Mouse (Mus musculus) forebrain, embryonic 10.5 days (tissue): ENCODE measurements around the gene Slc35f1. TPM values are rescaled to one million over a fixed set of nuclear protein-coding genes. Genes with fewer than 3 reads are reported as not detected.

Experiments
- DNase-seq: peaks from one replicate; pipeline ENCODE4 v3.0.0-alpha.2; 2017; ENCODE audit warnings: low spot score; ENCODE audit errors: extremely low spot score
- H3K27ac ChIP-seq: fragments of 300-500 bp; sonication (generic); 2 replicates; pipeline ENCODE4 v1.5.1; 2016; ENCODE audit warnings: mild to moderate bottlenecking
- H3K27me3 ChIP-seq: fragments of 300-500 bp; sonication (generic); 2 replicates; pipeline ENCODE4 v1.6.1; 2016; ENCODE audit warnings: mild to moderate bottlenecking; ENCODE audit not compliant: poor library complexity, severe bottlenecking
- H3K36me3 ChIP-seq: fragments of 300-500 bp; sonication (generic); replicated peaks from 2 replicates; pipeline ENCODE4 v1.6.1; 2016; ENCODE audit warnings: mild to moderate bottlenecking, moderate library complexity
- H3K4me1 ChIP-seq: fragments of 300-500 bp; sonication (generic); 2 replicates; pipeline ENCODE4 v1.6.1; 2016
- H3K4me3 ChIP-seq: fragments of 300-500 bp; sonication (generic); 2 replicates; pipeline ENCODE4 v1.5.1; 2016; ENCODE audit warnings: mild to moderate bottlenecking, moderate library complexity
- H3K9me3 ChIP-seq: fragments of 300-500 bp; sonication (generic); 2 replicates; pipeline ENCODE4 v1.6.1; 2016; ENCODE audit warnings: mild to moderate bottlenecking, moderate library complexity
- WGBS: fragments of 180-500 bp; shearing (Covaris S2); methylation state at CpG from one replicate; pipeline ENCODE4 v1.1.7; 2016; 5-methylcytosine and 5-hydroxymethylcytosine counted together
- polyA plus RNA-seq: library from polyadenylated mRNA; unstranded; fragments of >200 nt; fragmentation: Nextera tagmentation; extraction: Ambion mirVana; gene quantifications from 2 replicates; pipeline ENCODE4 v1.2.1, GENCODE M21; 2016

Gene Slc35f1
- polyA plus RNA-seq, 1 experiment from 2014 or later: 11.6 TPM

DNA sequence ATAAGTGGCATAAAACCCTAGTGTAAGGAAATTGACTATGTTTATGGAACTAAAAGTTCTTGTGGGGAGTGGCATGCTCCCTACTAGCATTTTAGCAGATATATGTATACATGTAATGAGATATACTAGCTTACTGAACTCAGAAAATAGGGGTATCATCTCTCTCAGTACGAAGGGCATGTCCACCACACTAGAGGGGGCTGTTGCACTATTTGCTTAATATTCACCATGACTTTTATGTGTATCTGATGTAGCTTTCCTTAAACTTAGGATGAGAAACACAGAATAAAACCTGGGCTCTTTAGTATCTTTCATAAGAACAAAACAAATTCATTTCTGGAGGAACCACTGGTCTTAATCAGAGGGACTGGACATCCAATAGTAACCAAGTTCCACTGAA is 397.5 kb downstream of the Slc35f1 start:
- Histone ChIP-seq H3K36me3 (no peaks in the 10 kb centered on the region), H3K27ac (no peak overlapping the region), H3K27me3 (no peaks in the 10 kb centered on the region), H3K4me1 (no peaks in the 10 kb centered on the region), H3K9me3 (no peaks in the 10 kb centered on the region), H3K4me3 (no peak overlapping the region)
- WGBS: 87% methylated on average over 1 of the region's 1 CpGs
- no peak for DNase-seq

DNA sequence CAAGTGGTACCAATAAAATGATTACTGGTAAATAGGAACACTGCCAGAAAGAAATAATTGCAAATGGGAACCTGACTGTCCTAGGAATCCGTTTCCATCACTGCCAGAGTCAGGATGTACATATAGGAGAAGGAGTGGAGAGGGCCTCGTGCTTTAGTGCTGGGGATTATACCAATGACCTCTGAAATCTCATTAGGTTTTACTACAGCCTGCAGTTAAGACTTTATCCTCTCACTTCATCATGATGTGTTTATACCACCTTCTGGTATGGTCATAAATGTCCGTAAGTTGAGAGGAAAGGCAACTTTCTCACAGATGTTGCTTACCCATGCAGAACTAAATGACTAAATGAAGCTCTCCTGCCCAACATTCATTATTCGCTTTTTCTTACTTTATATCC is 401.2 kb downstream of the Slc35f1 start:
- no peaks in the 10 kb centered on the region for H3K4me1 ChIP-seq
- WGBS: 81% methylated on average over 4 of the region's 4 CpGs
- DNase-seq: no peak
- H3K4me3 ChIP-seq: no peak overlapping the region
- H3K9me3 ChIP-seq: no peaks in the 10 kb centered on the region
- no peaks in the 10 kb centered on the region for H3K36me3 ChIP-seq
- H3K27ac ChIP-seq: no peak overlapping the region
- no peaks in the 10 kb centered on the region for H3K27me3 ChIP-seq

GRCm38 (mm10) chr10:53096446-53096845 is 406.1 kb downstream of the Slc35f1 start:
- Histone ChIP-seq H3K4me3 (no peak overlapping the region), H3K36me3 (no peaks in the 10 kb centered on the region), H3K9me3 (no peaks in the 10 kb centered on the region), H3K4me1 (no peaks in the 10 kb centered on the region), H3K27ac (no peak overlapping the region), H3K27me3 (no peaks in the 10 kb centered on the region)
- 69% methylated on average over 3 of the region's 3 CpGs for WGBS
- no peak for DNase-seq

- DNase-seq: no peak
- no peaks in the 10 kb centered on the region for H3K4me1 ChIP-seq
- 87% methylated on average over 3 of the region's 3 CpGs for WGBS
- H3K4me3 ChIP-seq: no peak overlapping the region
- H3K9me3 ChIP-seq: no peaks in the 10 kb centered on the region
- no peak overlapping the region for H3K27ac ChIP-seq
- no peaks in the 10 kb centered on the region for H3K27me3 ChIP-seq
- no peaks in the 10 kb centered on the region for H3K36me3 ChIP-seq
Observed at GRCm38 (mm10) chr10:53100881-53101280, 410.5 kb downstream of the Slc35f1 start.

- no peak overlapping the region for H3K4me3 ChIP-seq
- no peak overlapping the region for H3K27ac ChIP-seq
- H3K9me3 ChIP-seq: no peaks in the 10 kb centered on the region
- H3K36me3 ChIP-seq: no peaks in the 10 kb centered on the region
- H3K27me3 ChIP-seq: no peaks in the 10 kb centered on the region
- H3K4me1 ChIP-seq: no peaks in the 10 kb centered on the region
- no peak for DNase-seq
- 87% methylated on average over 2 of the region's 2 CpGs for WGBS
Observed at GRCm38 (mm10) chr10:53101412-53101811, 411.1 kb downstream of the Slc35f1 start.

DNA sequence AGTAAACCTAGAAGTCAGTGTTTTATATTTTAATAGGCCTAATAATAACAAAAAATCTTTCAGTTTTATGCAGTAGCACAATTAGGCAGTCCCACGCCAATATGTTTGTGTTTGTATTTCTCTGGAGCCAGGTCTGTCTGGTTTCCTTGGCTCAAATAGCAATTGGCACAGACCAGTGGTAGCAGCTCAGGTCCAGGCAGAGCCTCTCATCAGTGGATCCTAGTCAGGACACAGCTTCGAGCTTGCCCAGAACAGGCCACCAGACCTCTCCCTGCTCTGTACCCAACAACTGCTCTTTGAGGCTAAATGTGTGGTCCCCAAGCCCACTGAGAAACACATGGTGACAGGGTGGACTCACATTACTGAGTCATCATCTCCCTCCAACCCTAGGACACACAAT is 412.1 kb downstream of the Slc35f1 start:
- H3K9me3 ChIP-seq: no peaks in the 10 kb centered on the region
- H3K27me3 ChIP-seq: no peaks in the 10 kb centered on the region
- no peaks in the 10 kb centered on the region for H3K36me3 ChIP-seq
- DNase-seq: no peak
- no peaks in the 10 kb centered on the region for H3K4me1 ChIP-seq
- WGBS: 87% methylated on average over 2 of the region's 2 CpGs
- H3K4me3 ChIP-seq: no peak overlapping the region
- no peak overlapping the region for H3K27ac ChIP-seq

GRCm38 (mm10) chr10:53115028-53115427 is 424.7 kb downstream of the Slc35f1 start:
- Histone ChIP-seq H3K4me1 (no peaks in the 10 kb centered on the region), H3K27ac (no peak overlapping the region), H3K9me3 (no peaks in the 10 kb centered on the region), H3K27me3 (no peaks in the 10 kb centered on the region), H3K36me3 (no peaks in the 10 kb centered on the region), H3K4me3 (no peak overlapping the region)
- 22% methylated on average over 3 of the region's 3 CpGs for WGBS
- DNase-seq: peak; percentile 24

DNA sequence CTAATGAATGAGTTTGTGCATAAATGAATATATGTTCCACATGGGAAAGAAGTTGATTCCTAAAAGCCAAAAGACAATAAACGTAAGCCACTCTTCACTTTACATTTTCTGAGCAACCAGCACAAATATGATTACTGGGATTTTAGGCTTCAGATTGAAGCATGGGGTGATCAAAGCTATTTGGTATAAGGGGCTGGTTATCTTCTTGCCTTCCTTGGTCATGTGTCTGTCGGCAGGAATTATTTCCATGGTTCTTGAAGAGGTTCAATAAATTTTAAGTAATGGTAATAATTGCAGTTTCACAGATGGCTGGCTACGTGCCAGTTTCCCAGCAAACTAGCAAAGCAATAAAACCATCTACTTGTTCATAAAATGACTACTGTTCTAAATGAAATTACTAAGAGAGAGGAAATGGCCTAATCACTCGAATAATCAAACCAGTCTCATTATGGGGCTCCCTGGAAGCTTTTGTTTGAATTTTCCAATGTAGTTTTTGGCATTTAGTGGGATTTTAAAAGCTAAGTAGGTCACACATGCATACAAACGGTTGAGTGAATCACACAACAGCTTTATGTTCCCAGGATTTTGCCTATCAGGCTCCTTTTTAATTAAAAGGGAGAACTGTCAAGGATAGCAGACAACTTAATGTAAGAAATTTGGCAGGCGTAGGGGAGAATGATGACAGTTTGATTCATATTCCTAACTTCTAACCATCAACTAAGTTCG is 425.5 kb downstream of the Slc35f1 start:
- Histone ChIP-seq H3K27me3 (no peaks in the 10 kb centered on the region), H3K36me3 (no peaks in the 10 kb centered on the region), H3K4me3 (no peak overlapping the region), H3K27ac (no peak overlapping the region), H3K4me1 (no peaks in the 10 kb centered on the region), H3K9me3 (no peaks in the 10 kb centered on the region)
- 84% methylated on average over 7 of the region's 7 CpGs for WGBS
- DNase-seq: no peak

- no peaks in the 10 kb centered on the region for H3K36me3 ChIP-seq
- no peak overlapping the region for H3K27ac ChIP-seq
- no peaks in the 10 kb centered on the region for H3K9me3 ChIP-seq
- 94% methylated on average over 2 of the region's 2 CpGs for WGBS
- no peak overlapping the region for H3K4me3 ChIP-seq
- H3K4me1 ChIP-seq: no peaks in the 10 kb centered on the region
- H3K27me3 ChIP-seq: no peaks in the 10 kb centered on the region
- DNase-seq: no peak
Observed at GRCm38 (mm10) chr10:53120608-53121007, 430.3 kb downstream of the Slc35f1 start.

- WGBS: 85% methylated on average over 6 of the region's 6 CpGs
- no peaks in the 10 kb centered on the region for H3K4me1 ChIP-seq
- H3K9me3 ChIP-seq: no peaks in the 10 kb centered on the region
- H3K27ac ChIP-seq: no peak overlapping the region
- DNase-seq: no peak
- no peaks in the 10 kb centered on the region for H3K36me3 ChIP-seq
- H3K4me3 ChIP-seq: no peak overlapping the region
- no peaks in the 10 kb centered on the region for H3K27me3 ChIP-seq
Observed at GRCm38 (mm10) chr10:53124365-53124764, 434.0 kb downstream of the Slc35f1 start.

- no peaks in the 10 kb centered on the region for H3K27me3 ChIP-seq
- no peak overlapping the region for H3K4me3 ChIP-seq
- no peak overlapping the region for H3K27ac ChIP-seq
- DNase-seq: no peak
- no peaks in the 10 kb centered on the region for H3K36me3 ChIP-seq
- whole genome bisulfite sequencing: 81% methylated on average over 1 of the region's 1 CpGs
- no peaks in the 10 kb centered on the region for H3K4me1 ChIP-seq
- H3K9me3 ChIP-seq: no peaks in the 10 kb centered on the region
Observed at GRCm38 (mm10) chr10:53132707-53133106, 442.4 kb downstream of the Slc35f1 start.

GRCm38 (mm10) chr10:53150321-53150720 is 460.0 kb downstream of the Slc35f1 start:
- no peak overlapping the region for H3K4me3 ChIP-seq
- H3K4me1 ChIP-seq: no peaks in the 10 kb centered on the region
- DNase-seq: no peak
- H3K36me3 ChIP-seq: no peaks in the 10 kb centered on the region
- H3K9me3 ChIP-seq: no peaks in the 10 kb centered on the region
- 75% methylated on average over 2 of the region's 2 CpGs for WGBS
- H3K27me3 ChIP-seq: no peaks in the 10 kb centered on the region
- no peak overlapping the region for H3K27ac ChIP-seq

DNA sequence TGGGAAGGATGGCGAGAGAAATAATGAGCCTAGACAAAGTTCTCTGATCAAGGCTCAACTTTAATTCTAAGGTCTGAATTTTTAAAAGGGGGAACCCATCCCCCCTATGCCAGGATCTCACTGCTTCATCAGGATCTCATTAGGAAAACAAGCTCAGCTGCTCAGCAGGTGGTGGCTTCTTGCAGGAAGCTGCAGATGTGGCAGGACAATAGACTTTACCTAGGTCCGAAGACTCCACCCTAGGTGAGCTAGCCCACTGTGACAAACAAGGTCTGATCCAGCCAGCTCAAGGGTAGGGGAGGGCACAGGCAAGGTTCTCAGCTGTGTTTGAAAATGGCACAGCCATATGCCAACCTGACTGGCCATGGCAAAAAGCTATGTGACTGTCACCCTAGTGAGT is 460.6 kb downstream of the Slc35f1 start:
- H3K4me3 ChIP-seq: no peak overlapping the region
- 76% methylated on average over 2 of the region's 2 CpGs for WGBS
- no peaks in the 10 kb centered on the region for H3K4me1 ChIP-seq
- H3K27ac ChIP-seq: no peak overlapping the region
- no peaks in the 10 kb centered on the region for H3K27me3 ChIP-seq
- H3K36me3 ChIP-seq: no peaks in the 10 kb centered on the region
- DNase-seq: no peak
- H3K9me3 ChIP-seq: no peaks in the 10 kb centered on the region

DNA sequence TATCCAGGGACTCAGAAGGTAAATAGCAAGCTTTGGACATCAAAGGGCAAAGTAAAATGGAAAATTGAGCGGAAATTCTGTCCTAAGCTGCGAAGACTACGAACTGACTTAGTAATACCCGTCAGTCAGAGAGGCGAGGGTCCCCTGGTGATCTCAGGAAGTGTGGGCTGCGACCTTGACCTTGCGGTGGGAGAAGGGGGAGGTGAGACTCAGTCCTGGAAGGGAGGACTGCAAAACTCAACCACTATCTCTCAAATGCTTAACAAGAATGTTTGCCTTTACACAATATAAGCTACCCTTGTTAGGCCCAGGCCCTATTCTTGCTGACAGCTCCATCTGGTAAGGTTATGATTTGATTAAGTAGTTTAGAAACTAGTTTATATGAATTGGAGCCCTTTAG is 466.0 kb downstream of the Slc35f1 start:
- Histone ChIP-seq H3K36me3 (no peaks in the 10 kb centered on the region), H3K27me3 (no peaks in the 10 kb centered on the region), H3K9me3 (no peaks in the 10 kb centered on the region), H3K4me1 (peaks cover 6% of the 10 kb centered on the region; the same call in 1 of the 2 replicates), H3K4me3 (no peak overlapping the region), H3K27ac (no peak overlapping the region)
- WGBS: 64% methylated on average over 7 of the region's 7 CpGs
- no peak for DNase-seq
